Mouse (Mus musculus) liver, postnatal 0 days (tissue): ENCODE results near the gene Cit. TPM values are rescaled to one million over a fixed set of nuclear protein-coding genes. Genes with fewer than 3 reads are reported as not detected.

Experiments
- ATAC-seq: fragments of 200-750 bp; cut with Nextera tagmentation; 2 replicates; pipeline ENCODE4 v1.8.0; 2017; ENCODE audit warnings: mild to moderate bottlenecking, moderate library complexity
- DNase-seq: peaks from one replicate; pipeline ENCODE4 v3.0.0-alpha.2; 2016
- H3K27ac ChIP-seq: fragments of 300-500 bp; sonication (generic); 2 replicates; pipeline ENCODE4 v1.5.1; 2014; ENCODE audit warnings: antibody characterized with exemption, moderate library complexity, mild to moderate bottlenecking, low read depth
- H3K27me3 ChIP-seq: fragments of 300-500 bp; sonication (generic); 2 replicates; pipeline ENCODE4 v1.6.1; 2014; ENCODE audit warnings: low read length, control low read depth, mixed read lengths; ENCODE audit not compliant: insufficient read depth
- H3K36me3 ChIP-seq: fragments of 300-500 bp; sonication (generic); replicated peaks from 2 replicates; pipeline ENCODE4 v1.6.1; 2014; ENCODE audit warnings: mild to moderate bottlenecking, control low read depth, low read length, moderate library complexity, mixed read lengths; ENCODE audit not compliant: insufficient read depth
- H3K4me1 ChIP-seq: fragments of 300-500 bp; sonication (generic); 2 replicates; pipeline ENCODE4 v1.6.1; 2014; ENCODE audit warnings: antibody characterized with exemption, mild to moderate bottlenecking, control low read depth; ENCODE audit not compliant: insufficient read depth
- H3K4me2 ChIP-seq: fragments of 300-500 bp; sonication (generic); 2 replicates; pipeline ENCODE4 v1.6.1; 2014; ENCODE audit warnings: low read depth, mild to moderate bottlenecking, low read length, moderate library complexity, mixed read lengths
- H3K4me3 ChIP-seq: fragments of 300-500 bp; sonication (generic); 2 replicates; pipeline ENCODE4 v1.5.1; 2014; ENCODE audit warnings: low read depth, low read length
- H3K9ac ChIP-seq: fragments of 300-500 bp; sonication (generic); replicated peaks from 2 replicates; pipeline ENCODE4 v1.6.1; 2014; ENCODE audit warnings: mild to moderate bottlenecking, moderate library complexity
- H3K9me3 ChIP-seq: fragments of 300-500 bp; sonication (generic); 2 replicates; pipeline ENCODE4 v1.6.1; 2016; ENCODE audit warnings: mild to moderate bottlenecking, control low read depth, low read length, mixed read lengths
- CTCF ChIP-seq: sonication (generic); IDR thresholded peaks from 2 replicates; pipeline ENCODE4 v1.5.1; 2016; ENCODE audit warnings: antibody characterized with exemption, low read depth
- EP300 ChIP-seq: IDR thresholded peaks from 2 replicates; pipeline ENCODE4 v1.6.1; 2016; ENCODE audit warnings: antibody characterized with exemption, low read depth, mild to moderate bottlenecking
- WGBS: fragments of 180-500 bp; shearing (Covaris S2); extraction: QIAGEN DNeasy Blood & Tissue Kit; methylation state at CpG from one replicate; pipeline ENCODE4 v1.1.7; 2014; ENCODE audit not compliant: insufficient replicate concordance; 5-methylcytosine and 5-hydroxymethylcytosine counted together
- polyA plus RNA-seq: library from polyadenylated mRNA; unstranded; fragments of >200 nt; fragmentation: Nextera tagmentation; extraction: Ambion mirVana; gene quantifications from 2 replicates; pipeline ENCODE4 v1.2.1, GENCODE M21; 2015

Gene Cit
- polyA plus RNA-seq, 1 experiment from 2014 or later = 11.5 TPM

DNA sequence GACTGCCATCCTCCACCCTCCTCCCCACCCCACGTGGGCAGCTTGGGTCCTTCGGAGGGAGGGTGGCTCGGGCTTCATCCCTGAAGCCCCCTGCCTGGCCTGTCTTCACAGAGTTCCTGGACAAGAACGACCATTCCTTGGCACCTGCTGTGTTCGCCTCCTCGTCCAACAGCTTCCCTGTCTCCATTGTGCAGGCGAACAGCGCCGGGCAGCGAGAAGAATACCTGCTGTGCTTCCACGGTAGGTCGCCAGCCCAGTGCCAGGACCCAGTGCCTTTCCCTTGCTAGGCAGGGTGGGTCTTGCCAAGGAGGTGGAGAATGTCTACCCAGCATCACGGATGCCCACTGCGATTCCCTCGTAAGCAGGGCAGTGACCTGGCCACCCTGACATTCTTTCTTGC is 149.0 kb downstream of the Cit start:
- Histone ChIP-seq H3K4me3 (no peak overlapping the region), H3K27ac (no peak overlapping the region), H3K27me3 (no peaks in the 10 kb centered on the region), H3K4me2 (no peak overlapping the region), H3K9me3 (no peaks in the 10 kb centered on the region), H3K4me1 (no peaks in the 10 kb centered on the region), H3K36me3 (peaks cover 65% of the 10 kb centered on the region), H3K9ac (no peak overlapping the region)
- no peak for DNase-seq
- 96% methylated on average over 15 of the region's 15 CpGs for WGBS
- no peak for ATAC-seq
- no peak for TF ChIP-seq CTCF
- no peak for TF ChIP-seq EP300

- Histone ChIP-seq H3K27me3 (no peaks in the 10 kb centered on the region), H3K4me2 (no peak overlapping the region), H3K9me3 (no peaks in the 10 kb centered on the region), H3K27ac (no peak overlapping the region), H3K4me1 (no peaks in the 10 kb centered on the region), H3K4me3 (no peak overlapping the region), H3K9ac (no peak overlapping the region), H3K36me3 (peaks cover 40% of the 10 kb centered on the region)
- WGBS = 86% methylated on average over 13 of the region's 13 CpGs
- ATAC-seq = no peak
- no peak for DNase-seq
- TF ChIP-seq CTCF (no peak), EP300 (no peak)
Observed at GRCm38 (mm10) chr5:115997376-115997775, 152.3 kb downstream of the Cit start.

- WGBS = 72% methylated on average over 8 of the region's 8 CpGs
- peaks cover 18% of the 10 kb centered on the region for H3K36me3 ChIP-seq
Observed at GRCm38 (mm10) chr5:116003154-116003553, 158.1 kb downstream of the Cit start.

GRCm38 (mm10) chr5:116003825-116004224 is 158.7 kb downstream of the Cit start:
- Histone ChIP-seq H3K27ac (no peak overlapping the region), H3K9me3 (no peaks in the 10 kb centered on the region), H3K4me1 (no peaks in the 10 kb centered on the region), H3K4me3 (no peak overlapping the region), H3K27me3 (no peaks in the 10 kb centered on the region), H3K4me2 (no peak overlapping the region), H3K36me3 (peaks cover 18% of the 10 kb centered on the region), H3K9ac (no peak overlapping the region)
- WGBS = 66% methylated on average over 13 of the region's 13 CpGs
- DNase-seq (no peak), ATAC-seq (no peak)
- TF ChIP-seq EP300 (no peak), CTCF (no peak)

More at GRCm38 (mm10) chr5:116003154-116003553, 158.1 kb downstream of the Cit start:
- H3K4me1 ChIP-seq = no peaks in the 10 kb centered on the region
- H3K9me3 ChIP-seq = no peaks in the 10 kb centered on the region
- no peak for ATAC-seq
- no peak overlapping the region for H3K4me2 ChIP-seq
- TF ChIP-seq EP300 = no peak
- no peak for TF ChIP-seq CTCF
- no peak for DNase-seq
- no peak overlapping the region for H3K4me3 ChIP-seq
- no peak overlapping the region for H3K27ac ChIP-seq
- no peak overlapping the region for H3K9ac ChIP-seq
- no peaks in the 10 kb centered on the region for H3K27me3 ChIP-seq

GRCm38 (mm10) chr5:116004271-116004670 is 159.2 kb downstream of the Cit start:
- no peak overlapping the region for H3K4me3 ChIP-seq
- H3K4me2 ChIP-seq = no peak overlapping the region
- no peaks in the 10 kb centered on the region for H3K9me3 ChIP-seq
- DNase-seq = no peak
- 93% methylated on average over 10 of the region's 10 CpGs for WGBS
- H3K36me3 ChIP-seq = peaks cover 18% of the 10 kb centered on the region
- no peak for ATAC-seq
- no peak overlapping the region for H3K9ac ChIP-seq
- no peaks in the 10 kb centered on the region for H3K27me3 ChIP-seq
- no peak overlapping the region for H3K27ac ChIP-seq
- peaks cover 2% of the 10 kb centered on the region; the same call in 1 of the 2 replicates for H3K4me1 ChIP-seq
- no peak for TF ChIP-seq EP300
- no peak for TF ChIP-seq CTCF

DNA sequence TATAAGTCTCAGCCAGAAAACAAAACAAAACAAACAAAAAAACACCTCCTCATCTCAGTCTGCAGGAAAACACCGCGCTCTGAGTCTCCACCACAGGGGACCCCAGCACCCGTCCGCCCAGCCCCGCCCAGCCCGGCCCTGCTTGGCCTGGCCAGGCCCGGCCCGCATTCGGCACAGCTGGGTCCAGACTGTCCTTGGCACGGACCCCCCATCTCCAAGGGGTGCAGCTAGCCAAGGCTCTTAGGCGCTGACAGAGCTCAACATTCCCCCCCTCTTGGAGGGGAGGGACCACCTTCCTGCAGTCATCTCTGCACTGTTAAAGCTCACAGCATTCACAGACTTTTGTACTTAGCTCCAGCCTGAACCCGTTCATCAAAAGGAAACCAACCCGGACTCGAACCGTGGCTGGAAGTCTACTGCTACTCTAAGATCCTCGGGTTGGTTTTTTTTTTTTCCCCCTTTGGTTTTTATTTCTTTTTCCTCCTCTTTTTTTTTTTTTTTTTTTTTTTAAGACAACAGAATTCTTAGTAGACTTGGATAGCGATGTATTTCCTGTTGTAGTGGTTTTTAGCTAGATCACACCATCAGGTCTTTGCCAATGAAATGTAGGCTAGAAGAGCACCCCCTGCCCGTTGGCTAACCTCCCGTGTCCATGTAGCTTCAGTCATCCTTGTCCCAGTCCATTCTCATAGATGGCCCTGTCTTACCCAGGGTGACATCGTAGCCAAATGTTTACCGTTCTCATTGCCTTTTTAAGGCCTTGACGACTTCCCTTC is 161.4 kb downstream of the Cit start:
- no peak overlapping the region for H3K9ac ChIP-seq

More for the DNA sequence above, 161.4 kb downstream of the Cit start:
- TF ChIP-seq EP300 = no peak
- TF ChIP-seq CTCF = no peak
- H3K36me3 ChIP-seq = peaks cover 18% of the 10 kb centered on the region
- WGBS = 88% methylated on average over 22 of the region's 22 CpGs
- peaks cover 8% of the 10 kb centered on the region for H3K4me1 ChIP-seq
- no peaks in the 10 kb centered on the region for H3K27me3 ChIP-seq
- H3K27ac ChIP-seq = no peak overlapping the region
- no peaks in the 10 kb centered on the region for H3K9me3 ChIP-seq
- H3K4me2 ChIP-seq = no peak overlapping the region
- H3K4me3 ChIP-seq = no peak overlapping the region
- no peak for DNase-seq
- ATAC-seq = no peak
